Mouse (Mus musculus): ENCODE results near the gene Cdc25a. TPM values are rescaled to one million over a fixed set of nuclear protein-coding genes. Genes with fewer than 3 reads are reported as not detected.
A peak's percentile ranks its signal among the peaks of the same experiment; 100 is the strongest.

Gene Cdc25a
- polyA plus RNA-seq, 1 experiment: 27.3 TPM

DNA sequence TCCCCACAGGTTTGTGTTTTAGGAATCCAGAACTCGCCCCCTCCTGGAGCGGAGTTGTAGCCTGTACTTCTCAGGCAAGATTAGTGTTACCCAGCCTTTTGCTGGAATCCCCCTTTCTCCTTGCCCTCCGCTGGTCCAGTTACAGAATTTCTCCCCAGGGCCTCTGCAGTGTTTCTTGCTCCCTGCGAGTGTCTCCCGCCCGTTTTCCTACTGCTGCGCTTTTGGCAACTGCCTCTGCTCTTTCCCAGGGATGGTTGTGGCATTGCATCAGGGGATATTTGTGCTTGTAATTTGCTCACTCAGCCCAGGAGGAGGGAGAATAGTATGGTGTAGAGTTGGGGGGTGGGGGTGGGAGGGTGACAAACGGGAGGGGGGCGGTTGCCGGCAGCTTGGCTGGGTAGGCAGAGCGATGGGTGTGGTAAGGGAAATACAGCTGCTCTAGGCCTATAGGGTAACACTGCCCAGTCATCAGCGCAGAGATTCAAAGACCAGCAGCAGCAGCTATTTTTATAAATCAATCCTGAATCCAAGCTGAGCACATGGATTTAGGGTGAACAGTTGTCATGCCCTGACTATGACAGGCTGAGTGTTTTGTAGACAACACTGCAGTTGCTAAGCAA is 57.5 kb downstream of the Cdc25a start:
- Histone ChIP-seq H3K4me3 (ENCODE audit: low read depth, low read length) (peak overlapping the region; percentile 86), H3K27ac (ENCODE audit: insufficient read depth, low read depth, low read length) (peak overlapping the region; percentile 52), H3K36me3 (ENCODE audit: control insufficient read depth, insufficient read depth, low read length) (no peaks in the 10 kb centered on the region), H3K4me1 (ENCODE audit: control insufficient read depth, insufficient read depth, insufficient read length, low read length) (no peaks in the 10 kb centered on the region), H3K27me3 (ENCODE audit: control insufficient read depth, insufficient read depth, low read length) (no peaks in the 10 kb centered on the region)
- TF ChIP-seq CTCF (IDR thresholded peaks at IDR 0.05; ENCODE audit: extremely low read depth, insufficient read length, insufficient replicate concordance, low read depth, low read length): 0 out of 2 replicates have a peak, but pooled peaks have one; percentile 4
- TF ChIP-seq POLR2A (IDR thresholded peaks at IDR 0.05; ENCODE audit: low read depth, low read length): no peak
- 2% methylated on average over 12 of the region's 12 CpGs for WGBS

- Histone ChIP-seq H3K27ac (ENCODE audit: insufficient read depth, low read depth, low read length) (no peak overlapping the region), H3K4me1 (ENCODE audit: control insufficient read depth, insufficient read depth, insufficient read length, low read length) (peaks cover 5% of the 10 kb centered on the region; the same call in 1 of the 2 replicates), H3K27me3 (ENCODE audit: control insufficient read depth, insufficient read depth, low read length) (no peaks in the 10 kb centered on the region), H3K36me3 (ENCODE audit: control insufficient read depth, insufficient read depth, low read length) (no peaks in the 10 kb centered on the region), H3K4me3 (ENCODE audit: low read depth, low read length) (no peak overlapping the region)
- 97% methylated on average over 3 of the region's 3 CpGs for WGBS
- no peak for TF ChIP-seq POLR2A (IDR thresholded peaks at IDR 0.05; ENCODE audit: low read depth, low read length)
- TF ChIP-seq CTCF (IDR thresholded peaks at IDR 0.05; ENCODE audit: extremely low read depth, insufficient read length, insufficient replicate concordance, low read depth, low read length): no peak
Observed at GRCm38 (mm10) chr9:109939401-109939800, 64.0 kb downstream of the Cdc25a start.

- TF ChIP-seq POLR2A (IDR thresholded peaks at IDR 0.05; ENCODE audit: low read depth, low read length): no peak
- TF ChIP-seq CTCF (IDR thresholded peaks at IDR 0.05; ENCODE audit: extremely low read depth, insufficient read length, insufficient replicate concordance, low read depth, low read length): no peak
- Histone ChIP-seq H3K36me3 (ENCODE audit: control insufficient read depth, insufficient read depth, low read length) (no peaks in the 10 kb centered on the region), H3K4me3 (ENCODE audit: low read depth, low read length) (no peak overlapping the region), H3K4me1 (ENCODE audit: control insufficient read depth, insufficient read depth, insufficient read length, low read length) (peaks cover 5% of the 10 kb centered on the region; the same call in 1 of the 2 replicates), H3K27me3 (ENCODE audit: control insufficient read depth, insufficient read depth, low read length) (no peaks in the 10 kb centered on the region), H3K27ac (ENCODE audit: insufficient read depth, low read depth, low read length) (no peak overlapping the region)
- 62% methylated on average over 4 of the region's 4 CpGs for WGBS
Observed at GRCm38 (mm10) chr9:109942796-109943195, 67.4 kb downstream of the Cdc25a start.

Other genes with a start within 250 kb of the Cdc25a start
- gene Fbxw24, start 249.5 kb upstream of the Cdc25a start, polyA plus RNA-seq (2012; rRNA removed): not detected in 2 replicates
- gene Fbxw25, start 210.9 kb upstream of the Cdc25a start, polyA plus RNA-seq (2012; rRNA removed): not detected in 2 replicates
- gene Fbxw18, start 172.9 kb upstream of the Cdc25a start, polyA plus RNA-seq (2012; rRNA removed): not detected in 2 replicates
- not detected in 2 replicates for gene Fbxw26, start 129.5 kb upstream of the Cdc25a start, polyA plus RNA-seq (2012; rRNA removed)
- gene Fbxw27, start 84.9 kb upstream of the Cdc25a start, polyA plus RNA-seq (2012; rRNA removed): not detected in 2 replicates
- gene Spink8, start 63.3 kb upstream of the Cdc25a start, polyA plus RNA-seq (2012; rRNA removed): not detected in 2 replicates
- 9.9 and 14.6 TPM in 2 replicates for gene Nme6, start 42.8 kb upstream of the Cdc25a start, polyA plus RNA-seq (2012; rRNA removed)
- 3.2 TPM in 1 of 2 replicates, not detected in the other for gene Camp, start 26.0 kb upstream of the Cdc25a start, polyA plus RNA-seq (2012; rRNA removed)
- 91.4 and 191 TPM in 2 replicates for gene Map4, start 55.9 kb downstream of the Cdc25a start, polyA plus RNA-seq (2012; rRNA removed)
- 5.0 and 11.3 TPM in 2 replicates for gene Smarcc1, start 242.1 kb downstream of the Cdc25a start, polyA plus RNA-seq (2012; rRNA removed)
- 20.3 and 30.4 TPM in 2 replicates for gene Dhx30, start 242.3 kb downstream of the Cdc25a start, polyA plus RNA-seq (2012; rRNA removed)

Measured in small intestine, adult 2 months (tissue).